Mouse (Mus musculus): ENCODE measurements around the gene Chst11. TPM values are rescaled to one million over a fixed set of nuclear protein-coding genes. Genes with fewer than 3 reads are reported as not detected.

Chst11 gene
- polyA plus RNA-seq, 1 experiment: 22.7 TPM

DNA sequence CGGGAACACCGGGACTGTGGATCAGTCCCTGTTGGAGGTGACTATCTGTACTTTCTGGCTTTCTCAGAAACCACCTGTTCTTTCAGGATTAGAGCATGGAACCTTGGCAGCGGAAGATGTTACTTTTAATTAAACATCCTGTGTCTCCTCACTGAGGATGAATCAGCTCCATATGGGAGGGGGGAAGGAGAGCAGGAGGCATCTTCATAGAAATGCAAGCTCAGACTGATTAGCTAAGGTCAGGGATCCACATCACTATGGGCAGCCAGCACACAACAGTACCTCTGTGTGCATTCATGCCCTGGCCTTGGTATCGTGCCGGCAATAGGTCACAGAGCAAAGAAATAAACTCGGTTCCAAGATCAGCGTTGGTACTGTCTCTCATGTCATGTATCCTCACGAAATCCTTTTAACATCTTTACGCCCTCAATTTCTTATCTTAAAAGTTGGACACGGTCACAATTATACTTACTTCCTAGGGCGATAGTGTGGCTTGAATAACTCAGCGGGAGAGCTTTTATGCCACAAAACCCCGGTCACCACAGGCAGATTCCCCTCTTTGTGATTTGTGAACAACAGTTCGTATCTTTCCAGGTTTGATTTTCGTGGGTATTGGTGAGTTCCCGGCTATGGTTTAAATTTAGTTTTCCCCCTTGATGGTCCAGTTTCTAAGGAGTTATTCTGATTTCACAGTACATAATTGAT, 148.7 kb downstream of the Chst11 start:
- peak; percentile 52 for DNase-seq (ENCODE audit: low read depth)
- TF ChIP-seq POLR2A (IDR thresholded peaks at IDR 0.05; ENCODE audit: borderline replicate concordance, extremely low read depth, insufficient read depth, insufficient read length, poor library complexity, severe bottlenecking): no peak
- no peak for TF ChIP-seq CTCF (IDR thresholded peaks at IDR 0.05; ENCODE audit: borderline replicate concordance, extremely low read depth, insufficient read depth, insufficient read length)

DNA sequence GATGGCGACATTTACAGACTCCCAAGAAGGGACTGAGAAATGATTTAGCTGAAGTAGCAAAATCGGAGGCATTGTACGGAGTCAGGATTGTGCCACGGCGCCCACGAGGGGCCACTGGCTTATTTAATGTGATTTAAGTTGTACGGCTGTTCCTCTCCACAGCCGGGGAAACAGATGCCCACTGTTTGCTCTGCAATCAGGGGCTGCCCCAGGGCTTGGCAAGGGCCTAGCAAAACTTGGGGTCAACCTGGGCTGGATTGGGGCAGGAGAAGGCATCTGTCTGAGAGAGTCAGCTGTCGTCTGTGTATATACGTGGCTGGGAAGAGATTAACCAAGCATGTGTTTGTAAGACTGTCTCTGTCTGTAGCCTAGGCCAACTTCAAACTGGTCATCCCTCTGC, 149.6 kb downstream of the Chst11 start:
- TF ChIP-seq CTCF (IDR thresholded peaks at IDR 0.05; ENCODE audit: borderline replicate concordance, extremely low read depth, insufficient read depth, insufficient read length) (no peak), POLR2A (IDR thresholded peaks at IDR 0.05; ENCODE audit: borderline replicate concordance, extremely low read depth, insufficient read depth, insufficient read length, poor library complexity, severe bottlenecking) (no peak)
- peak; percentile 66 for DNase-seq (ENCODE audit: low read depth)

DNA sequence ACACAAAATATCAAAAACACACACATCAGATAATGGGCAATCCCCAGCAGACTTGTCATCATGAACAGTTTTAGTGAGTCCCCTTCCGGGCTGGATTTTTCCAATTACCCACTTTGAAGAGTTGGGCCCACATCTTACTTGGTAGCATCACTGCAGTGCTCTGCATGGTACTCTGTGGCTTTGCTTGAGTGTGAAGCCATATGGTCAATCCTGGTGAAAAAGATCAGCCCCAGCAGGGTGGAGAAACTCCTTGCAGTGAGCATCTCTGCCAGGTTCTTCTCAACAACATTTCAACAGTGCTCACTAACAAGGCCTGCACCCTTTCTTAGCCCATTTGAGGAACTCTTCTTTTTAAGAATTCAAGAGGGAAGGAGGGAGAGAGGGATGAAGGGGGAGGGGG, 150.7 kb downstream of the Chst11 start:
- TF ChIP-seq CTCF (IDR thresholded peaks at IDR 0.05; ENCODE audit: borderline replicate concordance, extremely low read depth, insufficient read depth, insufficient read length): no peak
- DNase-seq (ENCODE audit: low read depth): no peak

DNA sequence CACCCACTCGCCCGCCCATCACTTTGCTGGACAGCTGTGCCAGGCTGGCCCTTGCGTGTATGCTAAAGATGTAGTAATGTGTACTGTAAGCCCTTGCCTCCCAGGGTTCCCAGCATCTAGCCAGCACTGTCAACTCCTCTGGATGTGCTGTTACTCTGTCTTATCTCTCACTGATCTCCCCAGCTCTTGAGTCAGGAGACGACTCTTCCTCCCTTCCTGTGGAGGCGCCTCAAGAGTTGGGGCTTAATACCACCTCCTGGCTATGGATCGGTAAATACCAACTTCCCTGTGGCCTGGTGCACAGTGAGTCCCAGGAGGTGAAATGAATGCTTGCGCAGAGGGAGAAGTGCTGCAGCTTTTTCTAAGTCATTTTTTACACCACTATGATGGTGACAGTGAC, 151.8 kb downstream of the Chst11 start:
- DNase-seq (ENCODE audit: low read depth): no peak
- TF ChIP-seq CTCF (IDR thresholded peaks at IDR 0.05; ENCODE audit: borderline replicate concordance, extremely low read depth, insufficient read depth, insufficient read length): no peak
- TF ChIP-seq POLR2A (IDR thresholded peaks at IDR 0.05; ENCODE audit: borderline replicate concordance, extremely low read depth, insufficient read depth, insufficient read length, poor library complexity, severe bottlenecking): no peak

DNA sequence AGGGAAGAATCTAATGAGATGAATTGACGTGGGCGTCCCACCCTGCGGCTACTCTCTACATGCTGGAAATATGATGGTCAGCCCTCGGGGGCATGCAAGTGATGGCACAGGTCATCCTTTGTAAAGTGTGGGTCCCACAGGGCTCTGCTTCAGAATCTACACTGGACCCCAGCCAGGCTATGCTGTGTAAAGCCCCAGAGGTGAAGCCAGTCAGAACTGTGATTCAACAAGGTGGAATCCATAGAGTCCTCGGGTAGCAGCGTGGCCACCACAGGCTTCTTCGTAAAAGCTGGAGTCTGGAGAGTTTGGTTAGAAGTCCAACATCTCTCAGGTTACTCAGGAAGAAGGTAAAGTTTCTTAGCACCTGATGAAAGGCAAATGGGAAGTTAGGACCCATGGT, 154.0 kb downstream of the Chst11 start:
- no peak for DNase-seq (ENCODE audit: low read depth)
- no peak for TF ChIP-seq POLR2A (IDR thresholded peaks at IDR 0.05; ENCODE audit: borderline replicate concordance, extremely low read depth, insufficient read depth, insufficient read length, poor library complexity, severe bottlenecking)
- TF ChIP-seq CTCF (IDR thresholded peaks at IDR 0.05; ENCODE audit: borderline replicate concordance, extremely low read depth, insufficient read depth, insufficient read length): no peak

DNA sequence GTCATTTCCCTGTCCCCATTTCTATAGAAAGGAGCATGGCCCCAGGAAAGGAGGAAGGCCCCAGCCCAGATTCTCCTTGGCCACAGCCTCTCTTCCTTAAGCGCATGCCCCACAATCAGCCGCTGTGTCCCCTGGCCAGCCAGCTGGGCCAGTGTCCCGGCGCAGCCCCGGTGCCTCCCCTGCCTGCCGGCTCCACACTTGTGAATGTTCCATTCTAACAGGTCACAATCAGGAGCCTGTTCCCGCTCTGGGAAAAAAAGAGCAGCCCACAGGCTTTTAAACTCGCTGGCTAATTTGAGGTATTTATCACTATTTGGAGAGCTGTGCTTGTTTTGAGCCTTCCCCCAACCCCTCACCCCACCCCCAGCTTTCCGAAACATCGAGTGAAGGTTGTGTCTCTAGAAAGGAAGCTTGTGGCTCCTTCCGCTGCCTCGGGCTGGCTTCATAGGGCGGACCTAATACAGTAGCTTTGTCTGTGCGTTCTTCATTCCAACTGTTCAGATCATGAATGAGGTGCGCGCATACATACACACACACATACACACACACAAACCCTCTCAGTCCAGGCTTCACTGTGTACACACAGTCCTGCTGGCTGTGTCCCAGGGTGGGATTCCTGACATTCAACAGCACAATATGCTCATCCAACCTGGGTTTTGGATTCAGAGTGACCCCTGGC, 155.1 kb downstream of the Chst11 start:
- TF ChIP-seq CTCF (IDR thresholded peaks at IDR 0.05; ENCODE audit: borderline replicate concordance, extremely low read depth, insufficient read depth, insufficient read length) (no peak), POLR2A (IDR thresholded peaks at IDR 0.05; ENCODE audit: borderline replicate concordance, extremely low read depth, insufficient read depth, insufficient read length, poor library complexity, severe bottlenecking) (no peak)
- DNase-seq (ENCODE audit: low read depth): peak; percentile 78

DNA sequence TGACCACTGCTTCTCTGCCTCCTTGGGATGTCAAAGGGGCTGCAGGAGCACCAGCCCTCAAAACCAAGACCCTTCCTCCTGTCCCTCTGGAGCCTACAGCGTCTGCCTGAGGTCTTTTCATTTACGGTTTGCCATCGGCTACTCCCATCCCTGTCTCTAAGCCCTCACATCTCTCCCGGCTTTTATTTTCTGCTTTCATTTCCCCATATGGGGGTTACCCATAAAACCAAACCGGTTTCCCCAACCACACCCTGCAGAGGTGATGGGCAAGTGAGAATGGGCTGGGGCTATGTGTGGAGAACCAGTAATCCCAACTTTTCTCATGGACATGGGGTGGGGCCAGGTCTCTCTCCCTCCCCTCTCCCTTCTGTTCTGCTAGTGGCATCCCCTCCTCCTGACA, 156.1 kb downstream of the Chst11 start:
- DNase-seq (ENCODE audit: low read depth): no peak
- TF ChIP-seq POLR2A (IDR thresholded peaks at IDR 0.05; ENCODE audit: borderline replicate concordance, extremely low read depth, insufficient read depth, insufficient read length, poor library complexity, severe bottlenecking) (no peak), CTCF (IDR thresholded peaks at IDR 0.05; ENCODE audit: borderline replicate concordance, extremely low read depth, insufficient read depth, insufficient read length) (no peak)

DNA sequence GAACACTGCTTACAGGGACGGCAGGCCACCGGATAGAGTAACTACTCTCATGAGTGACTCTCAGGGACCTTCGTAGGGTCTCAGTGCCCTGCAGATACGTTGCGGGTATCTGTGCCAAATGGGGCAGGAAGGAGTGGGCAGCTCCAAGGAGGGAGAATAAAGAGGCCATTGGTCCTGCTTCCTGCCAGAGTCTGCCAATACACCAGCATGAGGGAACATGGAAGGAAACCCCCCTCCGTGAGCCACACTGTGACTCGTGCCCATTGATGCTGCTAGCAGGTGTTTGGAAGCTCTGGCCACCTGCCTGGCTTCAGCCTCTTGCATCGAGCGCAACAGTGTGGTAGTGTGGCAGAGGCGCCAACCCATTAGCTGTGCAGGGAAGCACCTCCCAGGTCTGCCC, 157.8 kb downstream of the Chst11 start:
- peak; percentile 62 for DNase-seq (ENCODE audit: low read depth)

DNA sequence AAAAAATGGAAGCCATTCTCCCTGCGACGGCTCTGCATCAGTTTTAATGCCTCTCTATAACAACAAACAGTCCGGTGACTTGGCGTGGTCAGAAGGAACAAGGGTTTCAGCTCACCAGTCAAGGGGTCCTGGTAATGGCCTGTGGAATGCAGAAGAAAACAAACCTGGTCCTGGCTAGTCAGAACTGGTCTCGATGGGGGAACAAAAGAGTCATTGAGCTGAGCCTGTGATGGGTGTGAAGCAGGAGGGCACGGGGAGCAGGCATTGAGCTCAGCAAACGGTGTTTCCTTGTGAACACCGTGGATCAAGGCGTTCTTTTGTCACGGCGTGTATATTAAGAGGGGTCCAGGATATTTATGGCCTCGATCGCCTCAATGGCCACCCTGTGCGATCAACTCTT, 160.5 kb downstream of the Chst11 start:
- peak; percentile 71 for DNase-seq (ENCODE audit: low read depth)
- TF ChIP-seq POLR2A (IDR thresholded peaks at IDR 0.05; ENCODE audit: borderline replicate concordance, extremely low read depth, insufficient read depth, insufficient read length, poor library complexity, severe bottlenecking): no peak
- no peak for TF ChIP-seq CTCF (IDR thresholded peaks at IDR 0.05; ENCODE audit: borderline replicate concordance, extremely low read depth, insufficient read depth, insufficient read length)

More for the DNA sequence above, 157.8 kb downstream of the Chst11 start:
- TF ChIP-seq CTCF (IDR thresholded peaks at IDR 0.05; ENCODE audit: borderline replicate concordance, extremely low read depth, insufficient read depth, insufficient read length) (no peak), POLR2A (IDR thresholded peaks at IDR 0.05; ENCODE audit: borderline replicate concordance, extremely low read depth, insufficient read depth, insufficient read length, poor library complexity, severe bottlenecking) (no peak)

DNA sequence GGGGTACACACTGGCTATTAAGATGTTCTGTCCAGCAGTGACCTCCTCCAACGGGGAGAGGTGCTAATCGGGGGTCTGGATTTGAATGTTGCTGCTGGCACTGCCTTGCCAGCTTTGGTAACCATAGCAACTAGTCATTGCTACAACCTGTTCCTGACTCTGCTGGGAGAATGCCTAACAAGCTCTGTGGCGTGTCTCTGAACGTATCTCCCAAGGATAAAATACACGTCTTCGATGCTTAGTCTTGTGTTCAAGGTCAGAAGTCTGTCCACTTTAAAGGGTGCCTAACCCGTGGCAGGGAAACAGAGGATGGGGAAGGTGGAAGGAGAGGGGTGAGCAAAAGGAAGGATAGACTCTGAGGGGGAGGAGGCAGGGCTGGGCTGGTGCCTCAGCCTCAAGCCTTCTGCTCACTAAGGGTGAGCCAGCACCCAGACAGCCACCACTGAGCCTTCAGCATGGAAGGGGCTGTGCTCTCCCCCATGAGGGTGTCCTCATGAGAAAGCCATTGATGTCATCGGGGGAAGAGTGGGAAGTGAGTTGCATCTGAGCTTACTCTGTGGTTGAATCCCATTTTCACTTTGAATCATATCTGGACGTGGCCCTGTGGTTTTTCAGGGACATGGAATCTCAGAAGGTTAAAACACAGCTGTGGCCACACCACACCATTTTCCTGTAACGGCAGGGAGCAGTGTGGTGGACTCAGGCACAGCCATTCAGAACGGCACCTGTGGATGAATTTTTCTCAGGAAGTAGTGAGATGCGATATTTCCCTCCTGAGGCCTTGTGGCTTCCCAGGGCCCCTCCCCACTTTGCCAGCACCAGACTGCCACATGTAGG, 164.3 kb downstream of the Chst11 start:
- TF ChIP-seq POLR2A (IDR thresholded peaks at IDR 0.05; ENCODE audit: borderline replicate concordance, extremely low read depth, insufficient read depth, insufficient read length, poor library complexity, severe bottlenecking) (no peak), CTCF (IDR thresholded peaks at IDR 0.05; ENCODE audit: borderline replicate concordance, extremely low read depth, insufficient read depth, insufficient read length) (no peak)
- DNase-seq (ENCODE audit: low read depth): peak; percentile 79

DNA sequence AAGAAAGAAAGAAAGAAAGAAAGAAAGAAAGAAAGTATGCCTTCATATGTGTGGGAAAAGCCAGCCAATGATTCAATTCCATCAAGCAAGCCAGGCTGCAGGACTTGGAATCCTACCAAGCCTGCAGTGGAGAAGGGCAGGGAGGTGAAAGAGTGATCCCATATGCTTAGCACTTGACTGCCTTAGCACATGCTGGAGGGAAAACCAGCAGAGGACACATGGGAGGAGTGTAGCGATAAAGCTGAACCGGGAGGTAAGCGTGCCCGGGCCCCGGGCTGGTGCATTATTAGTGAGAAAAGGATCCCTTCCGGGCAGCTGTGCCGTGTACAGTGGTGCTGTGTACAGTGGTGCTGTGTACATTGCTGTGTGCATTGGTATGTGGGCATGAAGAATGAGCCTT, 165.3 kb downstream of the Chst11 start:
- peak; percentile 71 for DNase-seq (ENCODE audit: low read depth)
- TF ChIP-seq POLR2A (IDR thresholded peaks at IDR 0.05; ENCODE audit: borderline replicate concordance, extremely low read depth, insufficient read depth, insufficient read length, poor library complexity, severe bottlenecking) (no peak), CTCF (IDR thresholded peaks at IDR 0.05; ENCODE audit: borderline replicate concordance, extremely low read depth, insufficient read depth, insufficient read length) (no peak)
